Mouse (Mus musculus): ENCODE results near the gene Popdc2. TPM values are rescaled to one million over a fixed set of nuclear protein-coding genes. Genes with fewer than 3 reads are reported as not detected.
"Not testable (repeated sequence)": the region's sequence is repeated elsewhere in the genome, so short reads cannot be mapped to it uniquely, and the experiment has no call there.

The Popdc2 gene
- under 1 TPM; 0.64 to 0.89 TPM for total RNA-seq (2021)
- long read RNA-seq, experiment 1 = 0 reads
- long read RNA-seq, experiment 2, partial matches to known transcripts = 0 of 1 reads
- long read RNA-seq, experiment 2, other reads (novel, unspliced or antisense) = 1 of 1 reads

- intact Hi-C loops (cut with DNase I) = no loop called here
- no peak for DNase-seq (ENCODE audit: low spot score in 2 of 2)
Observed at GRCm38 (mm10) chr16:38361933-38362332, at the start of gene Popdc2. Gene Popdc2, plus strand, starts transcription at chr16:38362209.

GRCm38 (mm10) chr16:38318492-38318891 is 43.5 kb upstream of the Popdc2 start:
- DNase-seq (ENCODE audit: low spot score in 2 of 2) = no peak
- intact Hi-C loops (cut with DNase I) = no loop called here

GRCm38 (mm10) chr16:38319087-38319486 is 42.9 kb upstream of the Popdc2 start:
- DNase-seq (ENCODE audit: low spot score in 2 of 2) = no peak
- intact Hi-C loops (cut with DNase I) = no loop called here

- intact Hi-C loops (cut with DNase I) = no loop called here
- peak; percentile 76 to 82 for DNase-seq (ENCODE audit: low spot score in 2 of 2)
Observed at GRCm38 (mm10) chr16:38321452-38321935, 40.5 kb upstream of the Popdc2 start.

- DNase-seq (ENCODE audit: low spot score in 2 of 2) = no peak
- intact Hi-C loops (cut with DNase I) = no loop called here
Observed at GRCm38 (mm10) chr16:38324311-38324710, 37.7 kb upstream of the Popdc2 start.

- no peak for DNase-seq (ENCODE audit: low spot score in 2 of 2)
Observed at GRCm38 (mm10) chr16:38326778-38327397, 35.1 kb upstream of the Popdc2 start.

GRCm38 (mm10) chr16:38329340-38329739 is 32.7 kb upstream of the Popdc2 start:
- DNase-seq (ENCODE audit: low spot score in 2 of 2) = no peak
- intact Hi-C loops (cut with DNase I) = no loop called here

More at GRCm38 (mm10) chr16:38326778-38327397, 35.1 kb upstream of the Popdc2 start:
- intact Hi-C loops (cut with DNase I) = no loop called here

GRCm38 (mm10) chr16:38334431-38334830 is 27.6 kb upstream of the Popdc2 start:
- intact Hi-C loops (cut with DNase I) = no loop called here
- DNase-seq (ENCODE audit: low spot score in 2 of 2) = no peak

- intact Hi-C loops (cut with DNase I); DNase-seq (ENCODE audit: low spot score in 2 of 2): not testable (repeated sequence)
Observed at GRCm38 (mm10) chr16:38338077-38338476, 23.9 kb upstream of the Popdc2 start.

- intact Hi-C loops (cut with DNase I) = no loop called here
- peak; percentile 54 to 69 for DNase-seq (ENCODE audit: low spot score in 2 of 2)
Observed at GRCm38 (mm10) chr16:38341396-38342324, 20.3 kb upstream of the Popdc2 start, which contains the start of gene Maats1. Gene Maats1, minus strand, starts transcription at chr16:38342143.

GRCm38 (mm10) chr16:38344941-38345725 is 16.9 kb upstream of the Popdc2 start:
- intact Hi-C loops (cut with DNase I) = loop anchor here (5.0 kb wide), 1 partner anchor 137 kb away; no protein-coding TSS in a partner anchor
- DNase-seq (ENCODE audit: low spot score in 2 of 2) = peak; percentile 26 to 39

- intact Hi-C loops (cut with DNase I) = loop anchor here (2.0 to 5.0 kb wide), 2 partner anchors 136 to 160 kb away; no protein-coding TSS in a partner anchor
- DNase-seq (ENCODE audit: low spot score in 2 of 2) = peak; percentile 93 to 95
Observed at GRCm38 (mm10) chr16:38346529-38347325, 15.3 kb upstream of the Popdc2 start, which contains the start of the genes Cox17 and Gm21987. Gene Cox17, plus strand, starts transcription at chr16:38346991. Gene Gm21987, plus strand, starts transcription at chr16:38347040.

GRCm38 (mm10) chr16:38347588-38347987 is 14.4 kb upstream of the Popdc2 start:
- intact Hi-C loops (cut with DNase I) = loop anchor here (2.0 to 5.0 kb wide), 2 partner anchors 135 to 159 kb away; no protein-coding TSS in a partner anchor
- no peak for DNase-seq (ENCODE audit: low spot score in 2 of 2)

GRCm38 (mm10) chr16:38348217-38348761 is 13.7 kb upstream of the Popdc2 start:
- intact Hi-C loops (cut with DNase I) = loop anchor here (5.0 kb wide), 1 partner anchor 134 kb away; no protein-coding TSS in a partner anchor
- DNase-seq (ENCODE audit: low spot score in 2 of 2) = no peak

GRCm38 (mm10) chr16:38349881-38350280 is 12.1 kb upstream of the Popdc2 start:
- intact Hi-C loops (cut with DNase I) = loop anchor here (5.0 kb wide), 1 partner anchor 132 kb away; no protein-coding TSS in a partner anchor

GRCm38 (mm10) chr16:38350361-38350855 is 11.6 kb upstream of the Popdc2 start:
- DNase-seq (ENCODE audit: low spot score in 2 of 2) = no peak
- intact Hi-C loops (cut with DNase I) = no loop called here

More at GRCm38 (mm10) chr16:38349881-38350280, 12.1 kb upstream of the Popdc2 start:
- DNase-seq (ENCODE audit: low spot score in 2 of 2) = no peak

GRCm38 (mm10) chr16:38350939-38351338 is 11.1 kb upstream of the Popdc2 start:
- DNase-seq (ENCODE audit: low spot score in 2 of 2) = no peak
- intact Hi-C loops (cut with DNase I) = no loop called here
